Mouse (Mus musculus): ENCODE data around the gene Slc1a2.

Gene Slc1a2

DNA sequence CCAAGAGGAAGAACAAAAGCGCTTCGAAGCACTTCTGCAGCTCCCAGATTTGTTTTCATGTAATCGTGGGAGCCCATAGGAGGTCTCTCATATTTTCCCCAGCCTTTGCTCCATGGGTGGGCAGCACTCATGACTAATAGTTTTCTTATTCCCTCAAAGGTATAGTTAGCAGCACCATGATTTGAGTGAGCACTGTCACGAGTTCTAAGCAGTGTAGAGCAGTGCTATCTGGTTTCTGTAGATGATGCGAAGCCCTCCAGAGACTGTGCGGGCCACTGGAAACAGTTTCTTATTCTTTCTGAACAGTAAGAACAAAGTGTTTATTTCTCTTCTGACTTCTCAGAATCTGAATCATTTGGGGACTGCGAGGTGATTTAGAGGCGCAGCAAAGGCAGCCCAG is 162.3 kb downstream of the Slc1a2 start:
- DNase-seq (ENCODE audit: low spot score) = peak; percentile 7

- no peak for DNase-seq (ENCODE audit: low spot score)
These were observed 163.6 kb downstream of the Slc1a2 start for GRCm38 (mm10) chr2:102822036-102822435.

DNA sequence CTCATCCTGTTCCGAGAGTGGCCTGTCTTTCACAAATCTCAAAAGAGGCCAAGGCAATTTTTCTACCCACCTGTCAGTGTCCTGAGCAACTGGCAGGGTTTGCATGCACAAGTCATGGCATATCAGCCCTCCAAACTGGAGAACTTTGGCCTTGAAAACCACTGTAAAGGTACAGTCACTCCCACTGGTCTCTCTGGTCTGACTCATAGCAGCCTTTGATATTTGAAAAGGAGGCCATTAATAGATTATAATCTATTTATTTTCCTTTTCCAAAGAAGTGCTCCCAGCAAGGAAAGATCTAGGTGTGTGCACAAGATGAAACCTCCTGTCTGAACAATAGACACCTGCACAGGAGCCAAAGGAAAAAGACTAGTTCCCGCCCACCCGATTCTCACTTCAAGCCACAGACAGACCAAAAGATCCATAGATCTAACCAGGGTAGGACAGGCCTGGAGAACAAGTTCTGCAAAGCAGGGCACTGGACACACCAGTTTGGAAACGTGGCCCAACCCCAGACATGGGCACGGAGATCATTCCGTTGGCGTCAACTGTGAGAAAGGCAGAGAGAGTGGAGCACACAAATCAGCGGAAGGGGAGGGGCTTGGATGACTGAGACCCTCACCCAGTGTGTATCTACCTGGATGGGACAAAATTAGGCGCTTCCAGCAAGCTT is 167.6 kb downstream of the Slc1a2 start:
- no peak for DNase-seq (ENCODE audit: low spot score)

- no peak for DNase-seq (ENCODE audit: low spot score)
These were observed 169.4 kb downstream of the Slc1a2 start for GRCm38 (mm10) chr2:102827841-102828240.

DNA sequence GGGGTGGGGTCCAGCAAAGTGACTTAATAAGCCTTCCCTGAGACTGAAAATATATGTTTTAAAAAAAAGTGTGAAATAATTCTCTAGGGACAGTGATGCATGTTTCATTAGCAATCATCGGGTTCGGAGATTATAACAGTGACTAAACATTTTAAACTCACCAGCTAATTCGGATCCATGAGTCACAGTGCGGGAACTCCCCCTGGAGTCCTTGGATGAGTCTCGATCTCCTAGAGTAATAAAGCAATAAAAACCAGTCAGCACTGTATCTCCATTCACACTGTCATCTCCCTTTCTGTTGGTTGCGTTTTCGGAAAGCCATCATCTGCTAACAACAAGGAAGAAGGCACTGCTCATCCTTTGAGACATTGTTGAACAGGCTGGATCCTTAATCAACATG is 169.9 kb downstream of the Slc1a2 start:
- no peak for DNase-seq (ENCODE audit: low spot score)

DNA sequence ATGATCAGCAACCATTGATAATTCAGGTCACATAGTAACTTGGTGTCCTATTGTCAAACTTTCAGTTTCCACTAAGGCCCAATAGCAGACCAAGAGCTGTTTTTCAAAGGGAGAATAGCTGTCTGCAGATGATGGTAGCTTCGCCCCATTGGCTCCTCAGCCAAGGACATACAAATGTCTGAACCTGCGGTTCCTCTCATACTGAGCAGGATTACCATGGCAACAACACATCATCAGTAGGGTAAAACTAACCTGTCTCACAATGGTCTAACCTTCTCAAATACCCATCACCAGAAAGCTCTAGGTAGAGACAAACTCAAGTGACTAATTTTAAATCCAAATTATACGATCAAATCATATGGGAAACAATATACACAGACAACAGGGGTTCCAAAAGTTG is 170.7 kb downstream of the Slc1a2 start:
- no peak for DNase-seq (ENCODE audit: low spot score)

DNA sequence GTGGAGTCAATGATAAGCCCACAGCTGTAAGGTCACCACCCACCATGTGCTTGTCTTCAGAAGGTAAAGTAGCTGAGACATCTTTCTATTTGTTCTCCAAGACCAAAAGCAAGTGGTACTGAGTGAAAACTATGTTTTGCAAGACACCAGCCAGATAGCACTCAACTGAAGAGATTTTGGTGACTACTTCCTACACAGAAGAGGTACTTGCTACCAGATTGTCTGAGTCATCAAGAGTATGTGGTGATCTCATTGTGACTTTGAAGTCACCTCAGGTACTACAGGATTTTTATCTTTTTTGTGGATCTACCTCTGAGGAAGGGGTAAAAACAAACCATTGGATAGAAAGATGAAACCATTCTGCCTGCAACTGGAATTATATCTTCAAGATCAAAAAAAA is 173.1 kb downstream of the Slc1a2 start:
- no peak for DNase-seq (ENCODE audit: low spot score)

GRCm38 (mm10) chr2:102838179-102838578 is 179.7 kb downstream of the Slc1a2 start:
- DNase-seq (ENCODE audit: low spot score) = no peak

All from embryo, embryonic 10.5 days (tissue).